Mouse (Mus musculus): ENCODE measurements around the gene AC134908.4.

- TF ChIP-seq CHD2 (IDR thresholded peaks at IDR 0.05; ENCODE audit: low read depth, low read length) (no peak), MAFK (IDR thresholded peaks at IDR 0.05; ENCODE audit: insufficient read depth, low read depth, low read length) (no peak), ZC3H11A (IDR thresholded peaks at IDR 0.05; ENCODE audit: borderline replicate concordance, low read depth, low read length) (no peak), ZNF384 (IDR thresholded peaks at IDR 0.05; ENCODE audit: low read depth, low read length) (no peak)
Measured at GRCm38 (mm10) chr17:25843636-25844395, 48.4 kb upstream of the AC134908.4 start.

Data from ES-E14 (cell line).